Mouse (Mus musculus) right cerebral cortex, postnatal 25 days (tissue): ENCODE results near the gene Rec114.

Experiments
- DNase-seq: peaks from one replicate; pipeline ENCODE4 v3.0.0; 2022

Rec114 gene

GRCm38 (mm10) chr9:58710642-58711041, 33.1 kb downstream of the Rec114 start:
- no peak for DNase-seq

- peak; percentile 25 for DNase-seq
These were observed 33.8 kb downstream of the Rec114 start for GRCm38 (mm10) chr9:58709939-58710338.

GRCm38 (mm10) chr9:58707796-58708195, 36.0 kb downstream of the Rec114 start:
- no peak for DNase-seq

GRCm38 (mm10) chr9:58706024-58706423, 37.7 kb downstream of the Rec114 start:
- no peak for DNase-seq

GRCm38 (mm10) chr9:58703766-58704165, 40.0 kb downstream of the Rec114 start:
- no peak for DNase-seq

- DNase-seq: no peak
These were observed 42.0 kb downstream of the Rec114 start for GRCm38 (mm10) chr9:58701751-58702150.

- no peak for DNase-seq
These were observed 45.3 kb downstream of the Rec114 start for GRCm38 (mm10) chr9:58698486-58698885.

GRCm38 (mm10) chr9:58691471-58691870, 52.3 kb downstream of the Rec114 start:
- no peak for DNase-seq

GRCm38 (mm10) chr9:58690701-58691100, 53.1 kb downstream of the Rec114 start:
- no peak for DNase-seq

GRCm38 (mm10) chr9:58688076-58688475, 55.7 kb downstream of the Rec114 start:
- DNase-seq: no peak

GRCm38 (mm10) chr9:58685290-58685689, 58.5 kb downstream of the Rec114 start:
- DNase-seq: no peak

- DNase-seq: no peak
These were observed 60.4 kb downstream of the Rec114 start for GRCm38 (mm10) chr9:58683372-58683771.

GRCm38 (mm10) chr9:58682106-58682505, 61.7 kb downstream of the Rec114 start:
- DNase-seq: no peak

- DNase-seq: no peak
These were observed 62.4 kb downstream of the Rec114 start for GRCm38 (mm10) chr9:58681411-58681810.

- DNase-seq: no peak
These were observed 68.4 kb downstream of the Rec114 start for GRCm38 (mm10) chr9:58675371-58675770.

- DNase-seq: no peak
These were observed 69.0 kb downstream of the Rec114 start for GRCm38 (mm10) chr9:58674736-58675135.

GRCm38 (mm10) chr9:58672474-58672873, 71.3 kb downstream of the Rec114 start:
- DNase-seq: no peak

GRCm38 (mm10) chr9:58669819-58670218, 73.9 kb downstream of the Rec114 start:
- no peak for DNase-seq

GRCm38 (mm10) chr9:58669071-58669470, 74.7 kb downstream of the Rec114 start:
- DNase-seq: no peak

GRCm38 (mm10) chr9:58668171-58668570, 75.6 kb downstream of the Rec114 start:
- DNase-seq: no peak

GRCm38 (mm10) chr9:58667244-58667643, 76.5 kb downstream of the Rec114 start:
- DNase-seq: no peak

GRCm38 (mm10) chr9:58666191-58666590, 77.6 kb downstream of the Rec114 start:
- no peak for DNase-seq

GRCm38 (mm10) chr9:58665492-58665891, 78.3 kb downstream of the Rec114 start:
- no peak for DNase-seq

- DNase-seq: no peak
These were observed 81.0 kb downstream of the Rec114 start for GRCm38 (mm10) chr9:58662791-58663190.

- DNase-seq: no peak
These were observed 81.8 kb downstream of the Rec114 start for GRCm38 (mm10) chr9:58662007-58662406.

- DNase-seq: no peak
These were observed 83.1 kb downstream of the Rec114 start for GRCm38 (mm10) chr9:58660673-58661072.
